Mouse (Mus musculus): ENCODE results near the gene Cfhr1. TPM values are rescaled to one million over a fixed set of nuclear protein-coding genes. Genes with fewer than 3 reads are reported as not detected.

Gene Cfhr1
- total RNA-seq (2014; rRNA removed) (not detected in 2 replicates), polyA plus RNA-seq (2015; fragmentation: Nextera tagmentation; extraction: Ambion mirVana) (not detected in 2 replicates)

DNA sequence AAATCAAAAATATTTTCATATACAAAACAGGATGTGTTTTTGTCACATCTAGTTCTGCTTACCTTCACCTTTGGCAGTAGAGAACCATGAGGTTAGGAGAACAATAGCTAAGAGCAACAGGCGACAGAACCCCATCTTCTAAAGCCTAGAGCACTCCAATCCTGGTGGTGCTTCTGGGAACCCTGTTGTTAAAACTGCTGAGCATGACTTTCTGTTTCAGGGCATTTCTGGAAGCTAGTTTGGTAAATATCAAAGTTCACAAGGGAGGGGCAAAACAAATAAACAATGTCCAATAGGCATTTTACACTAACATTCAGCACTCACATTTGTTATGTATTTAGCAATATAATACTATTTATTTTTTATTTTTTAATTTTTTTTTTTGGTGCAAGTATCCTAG lies at the start of gene Cfhr1:
Gene Cfhr1 (minus strand): TSS at position 249 of the 400 bp plus-strand sequence.
- H3K27me3 ChIP-seq (ENCODE audit: insufficient read depth, low read length) = no peaks in the 10 kb centered on the region
- no peaks in the 10 kb centered on the region for H3K9me3 ChIP-seq (ENCODE audit: low read length)
- no peak within 1 kb of the TSS for H3K27ac ChIP-seq (ENCODE audit: low read depth, low read length)
- H3K4me2 ChIP-seq (ENCODE audit: low read depth) = no peak within 1 kb of the TSS
- 68% methylated on average over 1 of the region's 1 CpGs for WGBS
- TF ChIP-seq CTCF (IDR thresholded peaks at IDR 0.05; ENCODE audit: low read depth) = no peak
- ATAC-seq = no peak
- H3K4me1 ChIP-seq (ENCODE audit: insufficient read depth) = no peaks in the 10 kb centered on the region
- no peaks in the 10 kb centered on the region for H3K36me3 ChIP-seq (ENCODE audit: insufficient read depth)
- H3K4me3 ChIP-seq (ENCODE audit: low read depth, low read length) = no peak within 1 kb of the TSS
- no peak within 1 kb of the TSS for H3K9ac ChIP-seq
- no peak for DNase-seq

DNA sequence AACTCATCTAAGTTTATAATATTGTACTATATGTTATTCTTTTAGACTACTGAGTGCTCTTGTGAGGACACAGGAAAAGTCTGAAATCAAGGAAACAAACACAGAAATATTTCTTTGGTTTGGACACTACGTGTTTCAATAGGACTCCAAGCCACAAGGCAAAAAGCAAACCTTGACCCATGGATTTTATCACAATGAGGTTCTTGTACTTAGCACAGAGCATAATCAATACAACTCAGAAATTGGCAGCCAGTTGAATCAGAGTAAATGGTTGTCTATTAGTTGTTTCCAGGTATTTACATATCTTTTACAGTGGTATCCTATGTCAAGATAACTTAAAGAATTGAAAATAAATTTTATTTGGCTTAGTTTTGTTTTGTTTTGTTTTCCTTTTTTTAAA lies 8.8 kb downstream of the Cfhr1 start:
- no peak for ATAC-seq
- H3K9me3 ChIP-seq (ENCODE audit: low read length) = no peaks in the 10 kb centered on the region
- H3K4me1 ChIP-seq (ENCODE audit: insufficient read depth) = no peaks in the 10 kb centered on the region
- H3K27ac ChIP-seq (ENCODE audit: low read depth, low read length) = no peak overlapping the region
- TF ChIP-seq CTCF (IDR thresholded peaks at IDR 0.05; ENCODE audit: low read depth) = no peak
- no peak overlapping the region for H3K4me2 ChIP-seq (ENCODE audit: low read depth)
- no peak overlapping the region for H3K9ac ChIP-seq
- H3K27me3 ChIP-seq (ENCODE audit: insufficient read depth, low read length) = no peaks in the 10 kb centered on the region
- H3K36me3 ChIP-seq (ENCODE audit: insufficient read depth) = no peaks in the 10 kb centered on the region
- no peak overlapping the region for H3K4me3 ChIP-seq (ENCODE audit: low read depth, low read length)
- 85% methylated on average over 1 of the region's 1 CpGs for WGBS
- DNase-seq = no peak

DNA sequence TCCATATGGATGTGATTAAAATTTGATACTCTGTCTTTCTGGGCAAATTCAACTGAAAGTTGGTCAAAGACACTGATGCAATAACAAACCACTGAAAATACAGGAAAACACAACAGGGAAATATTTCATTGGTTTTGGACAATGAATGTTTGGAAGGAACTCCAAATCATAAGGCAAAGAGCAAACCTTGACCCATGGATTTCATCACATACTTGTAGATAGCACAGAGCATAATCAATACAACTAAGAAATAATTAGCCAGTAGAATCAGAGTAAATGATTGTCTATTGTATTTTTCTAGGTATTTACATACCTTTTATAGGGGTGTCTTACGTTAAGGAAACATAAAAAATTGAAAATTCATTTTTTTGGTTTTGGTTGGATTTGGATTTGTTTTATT lies 11.5 kb downstream of the Cfhr1 start:
- ATAC-seq = no peak

DNA sequence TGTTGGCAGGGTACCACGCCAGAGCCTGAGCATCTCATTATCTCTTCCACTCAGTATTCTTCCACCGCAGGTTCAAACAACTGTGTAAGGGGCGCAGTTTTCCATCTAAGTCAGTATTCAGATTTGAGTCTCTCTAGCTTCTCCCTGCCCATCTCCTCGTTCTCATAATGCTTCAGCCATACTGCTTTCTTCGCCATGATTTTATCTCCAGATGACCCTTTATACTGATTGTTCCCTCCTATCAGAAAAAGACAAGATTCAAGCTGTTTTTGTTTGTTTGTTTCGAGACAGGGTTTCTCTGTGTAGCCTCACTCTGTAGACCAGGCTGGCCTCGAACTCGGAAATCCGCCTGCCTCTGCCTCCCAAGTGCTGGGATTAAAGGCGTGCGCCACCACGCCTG lies 45.5 kb downstream of the Cfhr1 start:
- Histone ChIP-seq H3K27me3 (ENCODE audit: insufficient read depth, low read length) (no peaks in the 10 kb centered on the region), H3K4me1 (ENCODE audit: insufficient read depth) (no peaks in the 10 kb centered on the region), H3K27ac (ENCODE audit: low read depth, low read length) (no peak overlapping the region), H3K4me3 (ENCODE audit: low read depth, low read length) (no peak overlapping the region), H3K9me3 (ENCODE audit: low read length) (no peaks in the 10 kb centered on the region), H3K9ac (no peak overlapping the region), H3K4me2 (ENCODE audit: low read depth) (no peak overlapping the region), H3K36me3 (ENCODE audit: insufficient read depth) (no peaks in the 10 kb centered on the region)
- no peak for ATAC-seq
- TF ChIP-seq CTCF (IDR thresholded peaks at IDR 0.05; ENCODE audit: low read depth) = no peak
- 92% methylated on average over 12 of the region's 12 CpGs for WGBS
- DNase-seq = no peak

More for the DNA sequence above, 11.5 kb downstream of the Cfhr1 start:
- H3K36me3 ChIP-seq (ENCODE audit: insufficient read depth) = no peaks in the 10 kb centered on the region
- no peaks in the 10 kb centered on the region for H3K27me3 ChIP-seq (ENCODE audit: insufficient read depth, low read length)
- H3K4me1 ChIP-seq (ENCODE audit: insufficient read depth) = no peaks in the 10 kb centered on the region
- no peak overlapping the region for H3K9ac ChIP-seq
- DNase-seq = no peak
- H3K4me2 ChIP-seq (ENCODE audit: low read depth) = no peak overlapping the region
- H3K27ac ChIP-seq (ENCODE audit: low read depth, low read length) = no peak overlapping the region
- no peak overlapping the region for H3K4me3 ChIP-seq (ENCODE audit: low read depth, low read length)
- TF ChIP-seq CTCF (IDR thresholded peaks at IDR 0.05; ENCODE audit: low read depth) = no peak
- no peaks in the 10 kb centered on the region for H3K9me3 ChIP-seq (ENCODE audit: low read length)
- 86% methylated on average over 1 of the region's 1 CpGs for WGBS

DNA sequence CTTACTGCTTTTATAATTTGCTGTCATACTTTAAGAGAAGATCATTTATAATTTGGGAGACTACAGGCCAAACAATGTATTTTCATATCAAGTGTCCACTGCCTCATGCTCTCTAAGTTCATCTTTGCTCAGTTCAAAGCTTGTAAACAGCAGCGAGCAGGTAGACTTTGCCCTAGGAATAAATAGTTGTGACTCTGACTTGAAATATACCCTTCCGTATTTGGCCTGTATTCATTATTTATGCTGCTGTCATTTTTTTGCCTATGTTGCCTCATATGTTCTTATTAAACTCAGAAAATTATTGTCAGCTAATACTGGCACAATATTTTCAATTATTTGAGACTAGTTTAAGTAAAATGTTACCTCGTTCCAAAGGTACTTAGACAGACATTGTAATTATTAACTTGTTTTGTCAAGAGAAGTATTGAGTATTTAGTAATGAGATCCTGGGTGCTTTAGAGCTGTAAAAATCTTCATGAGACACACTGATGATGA lies 58.8 kb downstream of the Cfhr1 start, which contains the start of gene F13b:
Gene F13b (plus strand): TSS at position 445 of the 495 bp plus-strand sequence.
- Histone ChIP-seq H3K36me3 (ENCODE audit: insufficient read depth) (no peaks in the 10 kb centered on the region), H3K4me2 (ENCODE audit: low read depth) (no peak within 1 kb of the TSS), H3K27me3 (ENCODE audit: insufficient read depth, low read length) (no peaks in the 10 kb centered on the region), H3K9me3 (ENCODE audit: low read length) (no peaks in the 10 kb centered on the region), H3K4me1 (ENCODE audit: insufficient read depth) (no peaks in the 10 kb centered on the region), H3K4me3 (ENCODE audit: low read depth, low read length) (no peak within 1 kb of the TSS), H3K9ac (no peak within 1 kb of the TSS), H3K27ac (ENCODE audit: low read depth, low read length) (no peak within 1 kb of the TSS)
- DNase-seq (no peak), ATAC-seq (no peak)
- TF ChIP-seq CTCF (IDR thresholded peaks at IDR 0.05; ENCODE audit: low read depth) = no peak
- WGBS = 88% methylated on average over 3 of the region's 3 CpGs

DNA sequence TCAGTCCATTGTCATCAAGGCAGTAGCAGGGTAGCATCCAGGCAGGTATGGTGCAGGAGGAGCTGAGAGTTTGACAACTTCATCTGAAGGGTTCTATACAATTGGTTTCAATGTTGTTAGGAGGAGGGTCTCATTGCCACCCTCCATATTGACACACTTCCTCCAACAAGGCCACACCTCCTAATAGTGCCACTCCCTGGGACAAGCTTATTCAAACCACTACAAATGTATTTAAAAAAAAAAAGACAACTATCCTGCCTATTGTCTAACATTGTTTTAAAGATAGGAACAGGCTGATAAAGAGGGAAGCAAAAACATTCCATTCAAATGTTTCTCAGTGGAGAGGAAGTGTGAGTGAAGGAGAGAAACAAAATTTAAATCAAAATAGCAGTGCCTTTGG lies 60.3 kb downstream of the Cfhr1 start:
- Histone ChIP-seq H3K27me3 (ENCODE audit: insufficient read depth, low read length) (no peaks in the 10 kb centered on the region), H3K36me3 (ENCODE audit: insufficient read depth) (no peaks in the 10 kb centered on the region), H3K9ac (no peak overlapping the region), H3K9me3 (ENCODE audit: low read length) (no peaks in the 10 kb centered on the region), H3K27ac (ENCODE audit: low read depth, low read length) (no peak overlapping the region), H3K4me1 (ENCODE audit: insufficient read depth) (no peaks in the 10 kb centered on the region), H3K4me3 (ENCODE audit: low read depth, low read length) (no peak overlapping the region), H3K4me2 (ENCODE audit: low read depth) (no peak overlapping the region)
- ATAC-seq (no peak), DNase-seq (no peak)
- TF ChIP-seq CTCF (IDR thresholded peaks at IDR 0.05; ENCODE audit: low read depth) = no peak

Other genes starting within 250 kb of the Cfhr1 start
- 3.2 and 4.8 TPM in 2 replicates for gene Crb1, start 183.2 kb downstream of the Cfhr1 start, total RNA-seq (2014; rRNA removed)
- 0.67 and 1.1 TPM in 2 replicates for gene Crb1, start 183.2 kb downstream of the Cfhr1 start, polyA plus RNA-seq (2015; fragmentation: Nextera tagmentation; extraction: Ambion mirVana)
- 47.6 and 57.3 TPM in 2 replicates for gene Zbtb41, start 138.0 kb downstream of the Cfhr1 start, total RNA-seq (2014; rRNA removed)
- 7.3 and 10.9 TPM in 2 replicates for gene Zbtb41, start 138.0 kb downstream of the Cfhr1 start, polyA plus RNA-seq (2015; fragmentation: Nextera tagmentation; extraction: Ambion mirVana)
- 3.2 and 5.4 TPM in 2 replicates for gene Aspm, start 105.5 kb downstream of the Cfhr1 start, total RNA-seq (2014; rRNA removed)
- 1.2 and 1.7 TPM in 2 replicates for gene Aspm, start 105.5 kb downstream of the Cfhr1 start, polyA plus RNA-seq (2015; fragmentation: Nextera tagmentation; extraction: Ambion mirVana)
- gene F13b, start 58.6 kb downstream of the Cfhr1 start, total RNA-seq (2014; rRNA removed) = not detected in 2 replicates
- not detected in 2 replicates for gene F13b, start 58.6 kb downstream of the Cfhr1 start, polyA plus RNA-seq (2015; fragmentation: Nextera tagmentation; extraction: Ambion mirVana)
- not detected in 2 replicates for gene Gm4788, start 221.0 kb upstream of the Cfhr1 start, total RNA-seq (2014; rRNA removed)
- gene Gm4788, start 221.0 kb upstream of the Cfhr1 start, polyA plus RNA-seq (2015; fragmentation: Nextera tagmentation; extraction: Ambion mirVana) = not detected in 2 replicates

Measured in forebrain, postnatal 0 days (tissue).